Mouse (Mus musculus) MEL (cell line): ENCODE measurements at regions not wholly inside any gene's neighbourhood (a gene's known extent, or its start where the extent isn't known, plus 50 kb on each side); places are given as distances from the start of the nearest gene placed in this dataset.

Experiments
- DNase-seq: peaks from one replicate; pipeline ENCODE4 v3.0.0; 2011; ENCODE audit warnings: low read depth, low spot score
- H3K27ac ChIP-seq: 2 replicates; pipeline ENCODE4 v1.5.1; 2012; ENCODE audit warnings: low read depth, mild to moderate bottlenecking, control low read depth, low read length, moderate library complexity; ENCODE audit not compliant: control insufficient read depth
- H3K27me3 ChIP-seq, 2 experiments: fragments of 150-350 bp in 1 of 2; sonication (generic) in 1 of 2; 2 replicates each; pipeline ENCODE4 v1.6.1; 2012; ENCODE audit warnings: low read length in 2 of 2, mild to moderate bottlenecking in 2 of 2, improper control_type of control experiment in 1 of 2, moderate library complexity in 1 of 2; ENCODE audit not compliant: insufficient read depth in 2 of 2, control insufficient read depth in 1 of 2
- H3K36me3 ChIP-seq, 2 experiments: 2 replicates each; pipeline ENCODE4 v1.6.1; 2012 to 2014; ENCODE audit warnings: low read length in 2 of 2, improper control_type of control experiment in 1 of 2, inconsistent platforms in 1 of 2, mild to moderate bottlenecking in 1 of 2; ENCODE audit not compliant: insufficient read depth in 2 of 2, control insufficient read depth in 1 of 2
- H3K4me1 ChIP-seq, 2 experiments: fragments of 150-350 bp in 1 of 2; sonication (generic) in 1 of 2; 2 replicates each; pipeline ENCODE4 v1.6.1; 2012; ENCODE audit warnings: low read length in 2 of 2, improper control_type of control experiment in 1 of 2, mild to moderate bottlenecking in 1 of 2; ENCODE audit not compliant: insufficient read depth in 2 of 2, control insufficient read depth in 1 of 2
- H3K4me3 ChIP-seq, 2 experiments: fragments of 150-350 bp in 1 of 2; sonication (generic) in 1 of 2; 2 replicates each; pipeline ENCODE4 v1.5.1; 2012; ENCODE audit warnings: low read depth in 2 of 2, low read length in 2 of 2, mild to moderate bottlenecking in 2 of 2, moderate library complexity in 2 of 2, control low read depth in 1 of 2, improper control_type of control experiment in 1 of 2; ENCODE audit not compliant: control insufficient read depth in 1 of 2, insufficient read depth in 1 of 2
- H3K79me2 ChIP-seq: 2 replicates; pipeline ENCODE4 v1.6.1; 2012; ENCODE audit warnings: mild to moderate bottlenecking, low read length, moderate library complexity; ENCODE audit not compliant: control insufficient read depth, poor library complexity, insufficient read depth
- H3K9ac ChIP-seq: 2 replicates; pipeline ENCODE4 v1.6.1; 2012; ENCODE audit warnings: low read depth, mild to moderate bottlenecking, control low read depth, low read length, moderate library complexity; ENCODE audit not compliant: control insufficient read depth, poor library complexity, severe bottlenecking
- H3K9me3 ChIP-seq: fragments of 150-350 bp; sonication (generic); replicated peaks from 2 replicates; pipeline ENCODE4 v1.6.1; 2012; ENCODE audit warnings: mild to moderate bottlenecking, low read length, improper control_type of control experiment, moderate library complexity; ENCODE audit not compliant: insufficient read depth
- CTCF ChIP-seq, 3 experiments: IDR thresholded peaks in 2 of 3; conservative IDR thresholded peaks in 1 of 3; 2 replicates each; pipeline ENCODE4 v1.5.1; 2011 to 2012; ENCODE audit warnings: low read length in 3 of 3, low read depth in 2 of 3, mild to moderate bottlenecking in 2 of 3, improper control_type of control experiment in 1 of 3, inconsistent platforms in 1 of 3, mixed read lengths in 1 of 3, moderate library complexity in 1 of 3; ENCODE audit not compliant: control insufficient read depth in 1 of 3, insufficient read depth in 1 of 3, poor library complexity in 1 of 3, severe bottlenecking in 1 of 3
- ETS1 ChIP-seq: IDR thresholded peaks from 2 replicates; pipeline ENCODE4 v1.6.1; 2012; ENCODE audit warnings: low read depth, mild to moderate bottlenecking, inconsistent platforms, low read length, improper control_type of control experiment, moderate library complexity
- GABPA ChIP-seq: IDR thresholded peaks from 2 replicates; pipeline ENCODE4 v1.6.1; 2012; ENCODE audit warnings: low read depth, mild to moderate bottlenecking, inconsistent platforms, low read length, improper control_type of control experiment, moderate library complexity
- JUND ChIP-seq: IDR thresholded peaks from 2 replicates; pipeline ENCODE4 v1.6.1; 2011; ENCODE audit warnings: low read depth, mild to moderate bottlenecking, improper control_type of control experiment, low read length
- MAFK ChIP-seq: IDR thresholded peaks from 2 replicates; pipeline ENCODE4 v1.6.1; 2011; ENCODE audit warnings: low read depth, mild to moderate bottlenecking, low read length, improper control_type of control experiment, borderline replicate concordance
- MAX ChIP-seq: IDR thresholded peaks from 2 replicates; pipeline ENCODE4 v1.6.1; 2011; ENCODE audit warnings: low read length, improper control_type of control experiment
- NELFE ChIP-seq: IDR thresholded peaks from 2 replicates; pipeline ENCODE4 v1.6.1; 2011; ENCODE audit warnings: low read depth, low read length, improper control_type of control experiment
- POLR2A ChIP-seq, 2 experiments: IDR thresholded peaks; 2 replicates each; pipeline ENCODE4 v1.6.1; 2011 to 2012; ENCODE audit warnings: low read length in 2 of 2, mild to moderate bottlenecking in 2 of 2, control low read depth in 1 of 2, improper control_type of control experiment in 1 of 2, low read depth in 1 of 2, moderate library complexity in 1 of 2; ENCODE audit not compliant: control insufficient read depth in 1 of 2, insufficient read depth in 1 of 2, poor library complexity in 1 of 2
- RAD21 ChIP-seq: IDR thresholded peaks from 2 replicates; pipeline ENCODE4 v1.6.1; 2011; ENCODE audit warnings: mild to moderate bottlenecking, low read depth, low read length, improper control_type of control experiment
- RCOR1 ChIP-seq: IDR thresholded peaks from 2 replicates; pipeline ENCODE4 v1.6.1; 2012; ENCODE audit warnings: low read depth, mild to moderate bottlenecking, inconsistent platforms, low read length, improper control_type of control experiment
- SMC3 ChIP-seq: IDR thresholded peaks from 2 replicates; pipeline ENCODE4 v1.6.1; 2011; ENCODE audit warnings: low read depth, low read length, improper control_type of control experiment
- TAL1 ChIP-seq: IDR thresholded peaks from 2 replicates; pipeline ENCODE4 v1.6.1; 2012; ENCODE audit warnings: mild to moderate bottlenecking, inconsistent platforms, low read length, moderate library complexity, mixed read lengths
- TCF12 ChIP-seq: IDR thresholded peaks from 2 replicates; pipeline ENCODE4 v1.6.1; 2014; ENCODE audit warnings: low read depth, mild to moderate bottlenecking, inconsistent platforms, low read length, improper control_type of control experiment, moderate library complexity
- ZC3H11A ChIP-seq: IDR thresholded peaks from 2 replicates; pipeline ENCODE4 v1.6.1; 2012; ENCODE audit warnings: low read depth, mild to moderate bottlenecking, inconsistent platforms, low read length, improper control_type of control experiment
- ZKSCAN1 ChIP-seq: IDR thresholded peaks from 2 replicates; pipeline ENCODE4 v1.6.1; 2012; ENCODE audit warnings: low read depth, mild to moderate bottlenecking, inconsistent platforms, low read length, improper control_type of control experiment, moderate library complexity

DNA sequence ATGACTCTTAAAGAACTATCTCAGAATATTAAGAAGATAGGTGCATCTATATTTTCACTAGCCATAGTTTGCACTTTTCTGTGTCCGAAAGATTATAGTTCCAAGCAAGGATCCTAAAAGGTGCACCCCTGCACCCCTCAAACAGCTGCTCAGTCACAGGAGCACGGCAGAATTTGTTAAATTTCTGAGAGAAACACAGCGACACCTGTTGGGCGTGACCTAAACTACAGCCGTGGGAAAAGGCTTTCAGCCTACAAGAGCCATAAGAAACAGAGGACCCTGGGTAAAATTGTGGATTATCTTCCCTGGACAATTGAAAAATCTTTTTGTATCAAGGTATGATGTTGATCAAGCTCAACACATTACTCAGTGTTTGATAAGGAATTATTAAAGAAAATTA is 214.7 kb upstream of the Pmfbp1 start:
- TF ChIP-seq CTCF (IDR thresholded peaks at IDR 0.05 in 2 of 3, conservative IDR thresholded peaks at IDR 0.05 in 1 of 3; ENCODE audit: control insufficient read depth in 1 of 3, insufficient read depth in 1 of 3, low read depth in 2 of 3, low read length in 3 of 3, poor library complexity in 1 of 3, severe bottlenecking in 1 of 3) (peak; percentile 60 to 66 (median 62)), NELFE (no peak), SMC3 (peak; percentile 46), RAD21 (peak; percentile 56), ZC3H11A (peak; percentile 38), MAX (no peak)
- H3K9me3 ChIP-seq, result no peaks in the 10 kb centered on the region
- H3K4me3 ChIP-seq, result no peak overlapping the region
- H3K79me2 ChIP-seq, result no peaks in the 10 kb centered on the region
- H3K9ac ChIP-seq, result no peak overlapping the region
- no peaks in the 10 kb centered on the region for H3K36me3 ChIP-seq
- no peak overlapping the region for H3K27ac ChIP-seq
- no peaks in the 10 kb centered on the region for H3K4me1 ChIP-seq
- peak; percentile 42 for DNase-seq
- no peaks in the 10 kb centered on the region for H3K27me3 ChIP-seq

DNA sequence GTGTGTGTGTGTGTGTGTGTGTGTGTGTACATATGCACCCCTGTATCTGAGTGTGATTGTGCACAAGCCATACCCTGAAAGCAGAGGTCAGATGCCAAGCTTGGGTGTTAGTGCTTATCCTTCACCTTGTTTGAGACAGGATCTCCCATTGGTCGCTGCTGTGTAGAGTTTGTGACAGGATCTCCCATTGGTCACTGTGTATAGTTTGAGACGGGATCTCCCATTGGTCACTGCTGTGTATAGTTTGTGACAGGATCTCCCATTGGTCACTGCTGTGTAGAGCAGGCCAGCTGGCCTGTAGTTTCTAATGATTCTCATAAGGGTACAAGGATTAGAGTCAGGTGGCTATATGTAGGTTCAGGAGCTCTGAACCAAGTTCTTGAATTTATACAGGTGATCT is 213.3 kb upstream of the Pmfbp1 start:
- no peaks in the 10 kb centered on the region for H3K79me2 ChIP-seq

GRCm38 (mm10) chr8:109281598-109281997 is 212.2 kb upstream of the Pmfbp1 start:
- no peak overlapping the region for H3K27ac ChIP-seq
- TF ChIP-seq GABPA, result no peak
- TF ChIP-seq TAL1, result no peak
- TF ChIP-seq TCF12, result no peak
- no peak for TF ChIP-seq NELFE
- TF ChIP-seq JUND, result no peak
- no peak for TF ChIP-seq RCOR1
- TF ChIP-seq ZKSCAN1, result no peak
- no peak for TF ChIP-seq ETS1
- TF ChIP-seq, all 39 proteins: peak for 0
- Histone ChIP-seq H3K27me3 (no peaks in the 10 kb centered on the region), H3K9ac (no peak overlapping the region), H3K36me3 (no peaks in the 10 kb centered on the region), H3K4me3 (no peak overlapping the region), H3K79me2 (no peaks in the 10 kb centered on the region), H3K4me1 (no peaks in the 10 kb centered on the region), H3K9me3 (no peaks in the 10 kb centered on the region)
- DNase-seq, result no peak

More for the DNA sequence above, 213.3 kb upstream of the Pmfbp1 start:
- no peak overlapping the region for H3K9ac ChIP-seq
- no peaks in the 10 kb centered on the region for H3K36me3 ChIP-seq
- H3K27ac ChIP-seq, result no peak overlapping the region
- DNase-seq, result no peak
- H3K4me3 ChIP-seq, result no peak overlapping the region
- H3K9me3 ChIP-seq, result no peaks in the 10 kb centered on the region
- H3K4me1 ChIP-seq, result no peaks in the 10 kb centered on the region
- no peak for TF ChIP-seq GABPA
- TF ChIP-seq POLR2A (IDR thresholded peaks at IDR 0.05; ENCODE audit: control insufficient read depth in 1 of 2, insufficient read depth in 1 of 2, low read depth in 1 of 2, low read length in 2 of 2, poor library complexity in 1 of 2), result no peak
- TF ChIP-seq TAL1, result no peak
- TF ChIP-seq MAFK, result no peak
- H3K27me3 ChIP-seq, result no peaks in the 10 kb centered on the region
